Mouse (Mus musculus) left cerebral cortex, adult 8-10 months (tissue): ENCODE data around the gene Gatad2b. TPM values are rescaled to one million over a fixed set of nuclear protein-coding genes. Genes with fewer than 3 reads are reported as not detected.
"Not testable (repeated sequence)": the region's sequence is repeated elsewhere in the genome, so short reads cannot be mapped to it uniquely, and the experiment has no call there.

Experiments used
- DNase-seq, 2 experiments: peaks; one replicate each; pipeline ENCODE4 v3.0.0; 2022; ENCODE audit warnings: low spot score in 2 of 2
- total RNA-seq, 4 experiments: library from RNA; stranded (reverse); gene quantifications; 2 replicates each; pipeline ENCODE4 v1.2.4; 2022

Gatad2b gene
- total RNA-seq, 4 experiments from 2014 or later, result 90.4 to 99.8 (median 96.4) TPM

DNA sequence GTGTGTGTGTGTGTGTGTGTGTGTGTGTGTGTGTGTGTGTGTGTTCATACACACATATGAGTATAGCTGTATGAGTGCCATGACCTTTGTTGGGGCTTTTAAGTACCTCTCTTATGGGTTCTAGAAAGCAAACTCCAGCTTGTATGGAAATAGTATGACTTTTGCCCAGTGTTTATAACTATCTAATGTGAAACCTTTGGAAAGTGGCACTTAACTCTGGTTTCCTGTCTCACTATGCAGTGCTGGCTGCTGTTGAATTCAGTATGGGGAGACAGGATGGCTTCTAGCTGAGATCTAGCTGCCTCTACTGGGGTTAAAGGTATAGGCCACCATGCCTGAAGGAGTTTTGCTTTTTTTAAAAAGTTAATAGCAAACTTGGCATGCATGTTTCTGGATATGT is 16.6 kb downstream of the Gatad2b start:
- no peak for DNase-seq

DNA sequence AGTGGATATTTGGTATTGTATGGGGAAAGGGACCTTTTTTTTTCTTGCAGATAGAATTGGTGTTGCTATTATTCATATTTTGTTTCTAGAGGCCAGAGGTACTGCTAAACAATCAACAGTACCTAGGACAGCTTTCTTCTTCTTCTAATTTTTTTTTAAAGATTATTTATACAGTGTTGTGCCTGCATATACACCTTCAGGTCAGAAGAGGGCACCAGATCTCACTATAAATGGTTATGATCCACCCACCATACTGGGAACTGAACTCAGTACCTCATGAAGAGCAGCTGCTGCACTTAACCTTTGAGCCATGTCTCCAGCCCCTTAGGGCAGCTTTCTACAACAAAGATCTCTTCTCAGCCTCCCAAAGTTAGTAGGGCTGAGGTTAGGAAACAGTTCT is 20.4 kb downstream of the Gatad2b start:
- no peak for DNase-seq

DNA sequence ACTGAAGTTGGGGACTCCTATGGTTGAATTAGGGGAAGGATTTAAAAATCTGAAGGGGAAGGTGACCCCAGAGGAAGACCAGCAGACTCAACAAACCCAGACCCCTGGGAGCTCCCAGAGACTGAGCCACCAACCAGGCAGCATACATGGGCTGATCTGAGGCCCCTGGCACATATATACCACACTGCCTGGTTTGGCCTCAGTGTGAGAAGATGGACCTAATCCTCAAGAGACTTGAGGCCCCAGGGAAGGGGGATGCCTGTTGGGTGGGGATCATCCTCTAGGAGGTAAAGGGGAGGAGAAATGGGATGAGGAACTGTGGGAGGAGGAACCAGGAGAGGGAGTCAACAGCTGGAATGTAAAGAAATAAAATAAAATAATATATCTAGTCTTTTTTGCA is 21.3 kb downstream of the Gatad2b start:
- DNase-seq, result no peak

DNA sequence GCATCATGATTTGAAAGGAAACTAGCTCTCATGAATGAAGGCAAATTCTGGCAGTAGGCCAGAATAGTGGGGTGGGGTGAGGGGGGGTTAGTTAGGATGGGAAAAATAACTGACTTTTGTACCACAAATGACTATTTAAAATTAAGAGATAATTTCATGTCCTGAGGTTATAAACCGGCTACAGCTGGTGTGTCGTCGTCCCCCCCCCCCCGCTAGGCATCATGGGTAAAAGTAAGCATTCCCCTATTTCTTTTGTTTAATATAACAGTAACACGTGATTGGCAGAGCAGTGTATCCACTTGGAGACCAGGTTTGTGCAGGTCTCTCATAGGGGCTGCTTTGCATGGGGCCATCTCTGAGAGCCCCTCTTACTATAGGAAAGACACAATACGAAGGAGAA is 29.3 kb downstream of the Gatad2b start:
- no peak for DNase-seq

DNA sequence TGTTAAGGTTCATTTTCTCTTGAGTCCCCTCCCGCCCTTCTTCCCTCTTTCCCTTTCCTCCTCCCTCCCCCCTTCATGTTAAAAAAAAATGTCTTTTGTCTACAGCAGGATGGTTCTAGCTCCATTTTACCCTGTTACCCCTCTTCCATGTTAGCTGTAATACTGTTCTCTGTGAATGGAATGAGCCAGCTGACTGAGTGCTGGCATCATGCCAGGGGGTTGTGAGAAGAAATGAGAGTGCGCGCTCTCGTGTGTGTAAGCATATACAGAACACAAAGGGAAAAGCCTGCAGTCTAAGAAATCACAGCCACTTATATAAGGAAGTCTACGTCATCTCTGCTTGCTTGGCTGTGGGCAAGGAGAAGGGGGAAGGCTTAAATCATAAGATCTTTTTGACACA is 30.1 kb downstream of the Gatad2b start:
- DNase-seq, result peak; percentile 31 to 52

DNA sequence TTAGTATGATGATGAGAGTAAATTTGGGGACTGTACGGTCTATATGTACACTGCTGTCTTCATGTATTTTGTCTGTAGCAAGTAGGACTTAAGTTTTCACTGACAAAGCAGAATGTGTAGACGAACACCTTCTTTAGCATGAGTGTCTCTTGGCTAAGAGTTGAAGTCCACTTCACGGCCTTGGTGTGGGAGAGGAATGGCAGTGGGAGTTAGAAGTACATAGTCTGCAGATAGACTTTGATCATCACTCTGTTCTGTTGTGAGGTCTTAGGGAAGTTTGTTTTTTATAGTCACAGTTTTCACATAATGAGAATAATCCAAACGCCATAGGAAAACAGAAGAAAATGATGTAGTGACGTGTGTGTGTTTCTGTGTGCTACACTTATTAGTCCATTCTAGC is 39.5 kb downstream of the Gatad2b start:
- DNase-seq, result no peak

DNA sequence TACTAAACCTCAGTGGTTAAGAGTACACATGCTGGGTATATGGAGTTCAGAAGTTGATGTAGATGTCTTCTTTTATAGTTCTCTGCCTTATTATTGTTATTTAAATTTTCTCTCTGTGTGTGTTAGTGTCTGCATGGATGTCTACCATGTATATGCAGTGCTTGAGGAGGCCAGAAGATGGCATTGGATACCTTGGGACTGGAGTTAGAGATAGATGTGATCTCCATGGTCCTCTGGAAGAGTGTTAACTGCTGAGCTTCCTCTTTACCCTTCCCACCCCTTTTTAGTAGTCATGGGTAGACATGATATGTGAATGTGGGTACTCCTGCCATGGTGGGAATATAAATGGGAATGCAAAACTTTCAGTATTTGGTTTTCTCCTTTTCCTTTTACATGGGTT is 42.5 kb downstream of the Gatad2b start:
- DNase-seq, result no peak

DNA sequence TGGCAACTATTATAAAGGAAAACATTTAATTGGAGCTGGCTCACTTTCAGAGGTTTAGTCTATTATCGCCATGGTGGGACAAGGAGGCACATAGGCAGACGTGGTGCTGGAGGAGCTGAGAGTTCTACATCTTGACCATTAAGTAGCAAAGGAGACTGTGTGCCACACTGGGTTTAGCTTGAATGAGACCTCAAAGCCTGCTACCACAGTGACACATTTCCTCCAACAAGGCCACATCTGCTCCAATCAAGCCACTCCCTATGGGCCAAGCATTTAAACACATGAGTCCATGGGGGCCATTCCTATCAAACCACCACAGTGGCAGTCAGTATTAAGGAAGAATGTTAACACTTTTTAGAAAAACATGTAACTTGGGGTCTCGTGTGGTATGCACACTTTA is 45.2 kb downstream of the Gatad2b start:
- DNase-seq, result no peak

DNA sequence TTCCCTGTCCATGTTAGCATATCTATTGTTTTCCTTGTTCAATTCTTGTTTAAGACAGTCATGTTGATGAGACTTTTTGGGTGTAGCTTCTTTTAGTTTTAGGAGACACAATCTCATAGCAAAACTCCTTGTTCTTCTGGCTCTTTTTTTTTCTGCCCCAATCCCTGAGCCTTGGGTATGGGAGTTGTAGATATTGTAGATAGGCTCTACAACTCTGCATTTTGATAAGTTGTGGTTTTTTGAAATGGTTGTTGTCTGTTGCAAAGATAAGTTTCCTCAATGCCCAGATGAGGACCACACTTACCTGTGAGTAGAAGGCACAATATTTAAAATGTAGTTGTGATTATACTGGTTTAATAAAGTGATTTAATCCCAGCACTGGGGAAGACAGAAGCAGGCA is 47.2 kb downstream of the Gatad2b start:
- DNase-seq, result no peak

DNA sequence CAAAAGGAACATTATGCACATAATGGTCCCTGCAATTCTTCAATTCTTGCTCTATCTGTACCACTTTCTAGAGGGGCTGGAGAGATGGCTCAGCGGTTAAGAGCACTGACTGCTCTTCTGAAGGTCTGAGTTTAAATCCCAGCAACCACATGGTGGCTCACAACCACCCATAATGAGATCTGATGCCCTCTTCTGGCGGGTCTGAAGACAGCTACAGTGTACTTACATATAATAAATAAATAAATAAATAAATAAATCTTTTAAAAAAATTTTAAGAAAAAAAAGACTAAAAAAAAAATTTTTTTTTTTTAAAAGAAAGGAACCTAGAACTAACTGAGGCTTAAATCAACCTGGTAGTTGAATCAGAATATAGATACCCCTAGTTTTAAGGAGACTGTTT is 49.9 kb downstream of the Gatad2b start:
- not testable (repeated sequence) for DNase-seq

DNA sequence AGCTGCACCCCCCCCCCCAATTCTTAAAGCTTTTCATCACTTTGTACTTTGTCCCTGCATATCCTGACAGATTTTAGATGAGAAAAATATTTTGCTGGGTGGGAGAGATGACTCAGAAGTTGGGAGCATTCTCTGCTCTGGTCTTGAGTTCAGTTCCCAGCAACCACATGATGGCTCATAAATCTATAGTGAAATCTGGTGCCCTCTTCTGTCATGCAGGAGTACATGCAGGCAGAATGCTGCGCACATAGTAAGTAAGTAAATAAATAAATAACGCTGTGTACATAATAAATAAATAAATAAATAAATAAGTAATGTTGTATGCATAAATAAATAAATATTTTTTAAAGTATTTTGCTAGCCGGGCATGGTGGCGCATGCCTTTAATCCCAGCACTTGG is 54.9 kb downstream of the Gatad2b start:
- DNase-seq, result no peak

DNA sequence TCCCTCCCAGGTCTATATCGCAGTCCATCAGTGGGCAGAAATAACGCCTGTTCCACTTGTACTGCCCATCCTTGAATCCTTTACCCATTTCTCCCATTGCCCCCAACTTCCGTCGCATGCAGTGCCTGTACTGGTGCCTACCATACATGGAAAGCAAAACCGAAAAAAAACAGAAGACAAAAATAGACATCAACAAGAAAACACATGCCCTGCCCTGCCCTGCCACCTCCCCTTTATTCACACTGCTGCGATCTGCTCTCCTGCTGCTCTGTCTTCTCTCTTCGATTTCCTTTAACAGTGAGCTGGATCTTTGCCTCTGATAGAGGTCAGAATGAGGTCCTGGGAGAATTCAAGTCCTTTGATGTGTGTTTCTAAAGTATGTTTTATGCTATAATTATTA is 65.0 kb downstream of the Gatad2b start:
- DNase-seq, result no peak

DNA sequence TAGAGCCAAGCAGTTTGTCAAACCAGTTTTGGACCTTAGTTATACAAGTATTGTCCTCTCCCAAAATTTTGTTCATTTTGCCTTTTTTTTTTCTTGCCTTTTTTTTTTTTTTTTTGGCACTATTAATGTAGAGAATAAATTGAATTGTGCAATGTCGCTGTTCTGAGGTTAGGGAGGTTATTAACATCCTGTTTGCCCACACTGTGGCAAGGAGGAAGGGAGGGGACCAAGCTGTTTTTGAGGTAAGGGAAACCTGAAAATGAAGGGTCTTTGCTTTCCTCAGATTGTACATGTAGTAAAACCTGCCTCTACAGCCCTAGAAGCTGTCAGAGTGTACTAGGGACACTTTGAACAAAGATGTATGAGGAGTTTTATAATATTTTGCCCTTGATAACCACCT is 66.3 kb downstream of the Gatad2b start:
- DNase-seq, result no peak

DNA sequence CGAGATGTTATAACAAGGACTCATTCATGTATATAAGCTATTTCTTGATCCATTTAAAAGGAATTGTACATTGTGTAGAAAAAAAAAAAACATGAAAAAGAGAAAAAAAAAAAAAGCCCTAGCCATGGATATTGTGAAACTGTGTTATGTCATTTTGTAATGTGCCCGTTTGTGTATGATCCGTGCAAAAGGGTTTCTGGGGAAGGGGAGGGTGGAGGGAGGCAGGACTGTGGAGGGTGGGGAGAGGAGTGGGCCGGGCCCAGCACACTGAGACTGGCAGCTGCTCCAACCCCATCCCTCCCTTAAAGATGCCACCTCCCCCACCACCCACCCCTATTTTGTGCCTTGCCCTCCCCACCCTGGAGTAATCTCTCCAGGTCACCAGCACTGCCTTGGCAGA is 68.5 kb downstream of the Gatad2b start:
- no peak for DNase-seq

DNA sequence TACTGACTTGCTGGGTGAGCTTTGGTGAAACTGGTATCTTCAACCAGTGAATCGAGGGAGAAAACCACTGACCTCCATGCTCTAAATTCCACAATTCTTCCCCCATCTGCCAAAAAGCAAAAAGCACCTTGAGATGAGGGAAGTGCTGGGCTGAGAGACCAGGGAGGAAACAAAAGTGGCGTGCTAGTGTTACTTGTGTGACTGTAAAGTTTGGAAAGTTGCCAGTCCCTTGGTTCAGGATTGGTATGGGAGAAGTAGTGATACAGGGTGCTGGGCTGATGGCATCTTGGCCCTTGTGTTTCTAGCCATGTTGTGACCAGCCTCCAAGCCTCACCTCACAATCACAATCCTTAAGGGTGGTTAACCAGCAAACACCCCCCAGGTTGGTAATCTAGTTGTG is 69.4 kb downstream of the Gatad2b start:
- no peak for DNase-seq

DNA sequence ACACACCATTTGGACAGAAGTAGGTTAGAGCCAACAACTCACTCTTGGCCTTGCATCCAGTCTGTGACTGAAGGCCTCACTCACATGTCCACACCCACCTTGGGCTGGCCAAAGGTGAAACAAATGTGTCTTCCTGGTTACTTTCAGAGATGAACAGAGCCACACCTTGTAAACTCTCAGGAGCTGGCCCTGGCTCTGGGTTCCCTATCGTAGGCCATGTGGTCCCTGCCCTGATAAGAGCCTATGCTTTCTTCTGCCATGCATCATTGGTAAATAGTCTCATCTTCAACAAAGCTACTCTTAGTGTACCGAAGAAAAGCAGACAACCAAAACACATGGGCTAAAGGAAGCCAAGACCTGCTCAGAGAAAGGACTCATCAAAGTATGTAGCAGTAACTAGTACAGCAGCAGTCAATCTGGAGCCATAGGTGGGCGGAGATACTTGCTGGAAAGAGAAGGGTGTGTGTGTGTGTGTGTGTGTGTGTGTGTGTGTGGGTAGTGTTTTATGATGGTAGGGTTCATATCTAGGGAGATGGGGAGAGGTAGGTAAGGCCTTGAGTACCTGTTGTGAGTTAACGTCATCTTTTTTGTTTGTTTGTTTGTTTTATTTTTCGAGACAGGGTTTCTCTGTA is 74.1 kb downstream of the Gatad2b start:
- DNase-seq, result no peak

DNA sequence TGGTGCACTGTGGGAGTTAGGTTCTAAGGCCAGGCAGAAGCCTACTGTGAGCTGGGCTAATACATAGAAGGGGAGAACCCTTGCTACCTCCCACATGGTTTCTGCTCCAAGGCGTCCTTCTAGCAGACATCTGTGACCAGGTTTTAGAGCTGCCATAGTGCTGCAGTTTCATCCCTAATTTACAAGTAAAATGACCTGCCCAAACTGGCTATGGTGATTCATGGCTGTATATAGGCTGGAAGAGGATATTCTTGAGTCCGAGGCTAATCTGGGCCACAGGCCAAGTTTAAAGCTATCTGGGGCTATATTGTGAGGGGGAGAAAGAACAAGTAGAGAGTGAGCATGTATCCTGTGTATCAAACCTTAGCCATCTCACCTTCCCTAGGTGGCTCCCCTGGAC is 76.1 kb downstream of the Gatad2b start:
- peak in 1 of 2 experiments; percentile 73 for DNase-seq

DNA sequence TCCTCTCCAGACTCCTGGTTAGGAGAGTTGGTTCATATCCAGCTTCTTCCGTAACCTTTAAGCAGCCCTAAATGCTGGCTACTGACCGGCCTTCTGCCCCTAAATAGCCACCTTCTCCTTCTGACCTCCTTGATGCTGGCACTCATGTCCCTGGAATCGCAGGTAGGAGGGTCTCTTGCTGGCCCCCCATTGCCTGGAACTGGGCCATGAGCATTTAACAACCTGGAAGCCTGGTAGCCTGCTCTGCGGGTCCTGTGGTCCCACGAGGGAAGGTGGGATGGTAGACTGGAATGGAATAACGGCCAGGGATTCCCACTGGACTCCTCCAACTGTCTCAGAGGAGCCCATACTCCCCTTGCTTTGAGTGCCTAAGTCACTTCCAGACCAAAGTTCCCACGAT is 78.9 kb downstream of the Gatad2b start:
- no peak for DNase-seq

DNA sequence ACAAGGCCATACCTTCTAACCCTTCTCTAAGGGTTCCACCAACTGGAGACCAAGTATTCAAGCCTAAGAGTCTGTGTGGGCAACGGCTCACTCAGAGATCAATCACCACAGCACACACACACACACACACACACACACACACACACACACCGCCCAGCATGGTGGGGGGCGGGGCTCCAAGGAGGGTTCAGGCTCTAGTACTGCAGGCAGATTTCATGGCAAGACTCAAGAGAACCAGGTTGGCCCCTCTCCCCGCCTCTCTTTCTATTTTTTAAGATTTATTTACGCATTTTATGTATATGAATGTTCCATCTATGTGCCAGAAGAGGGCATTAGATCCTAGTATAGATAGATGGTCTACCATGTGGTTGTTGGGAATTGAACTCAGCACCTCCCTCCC is 79.8 kb downstream of the Gatad2b start:
- DNase-seq, result no peak

DNA sequence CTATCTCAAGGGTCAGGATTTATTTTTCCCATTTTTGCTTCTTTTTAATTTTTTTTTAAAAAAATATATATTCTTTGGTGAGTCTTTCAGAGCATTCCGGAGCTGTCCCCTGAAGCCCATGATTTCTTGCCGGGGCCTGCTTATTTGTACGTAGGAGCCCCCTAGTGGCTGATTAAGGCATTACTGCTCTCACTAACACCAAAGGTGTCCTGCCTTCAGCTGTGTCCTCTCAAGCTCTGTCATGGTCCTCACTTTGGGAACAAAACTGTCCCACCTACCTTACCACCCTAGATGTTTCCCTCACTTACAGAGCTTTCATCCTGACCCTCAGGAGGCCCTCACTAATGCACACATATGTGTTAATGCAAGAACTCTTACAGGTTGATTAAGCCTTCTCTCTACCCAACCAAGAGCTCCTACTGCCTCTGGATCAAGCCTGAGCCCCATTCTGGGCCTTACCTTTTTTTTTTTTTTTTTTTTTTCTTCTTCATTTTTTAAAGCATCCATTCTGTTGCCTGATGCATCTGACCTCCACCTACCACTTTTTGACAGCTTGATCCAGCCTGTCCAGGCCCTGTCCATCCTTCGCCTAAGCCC is 80.6 kb downstream of the Gatad2b start:
- DNase-seq, result peak; percentile 40 to 78

DNA sequence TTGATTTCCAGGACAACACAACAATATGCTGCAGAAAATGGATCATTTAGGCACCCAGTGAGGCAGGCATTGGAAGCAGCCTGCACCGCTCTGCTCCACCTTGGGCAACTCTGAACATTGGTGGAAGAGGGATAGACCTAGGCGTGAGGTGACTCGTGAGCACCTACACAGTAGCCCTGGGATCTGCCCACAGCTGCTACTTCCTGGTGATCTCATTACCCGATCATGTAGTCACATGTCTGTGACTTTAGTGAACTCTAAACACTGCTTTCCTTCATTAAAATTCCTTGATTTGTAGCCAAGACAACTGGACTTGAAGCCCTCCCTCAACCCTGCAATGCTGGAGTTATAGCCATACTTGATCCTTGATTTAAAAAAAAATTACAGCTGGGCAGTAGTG is 81.4 kb downstream of the Gatad2b start:
- DNase-seq, result no peak

DNA sequence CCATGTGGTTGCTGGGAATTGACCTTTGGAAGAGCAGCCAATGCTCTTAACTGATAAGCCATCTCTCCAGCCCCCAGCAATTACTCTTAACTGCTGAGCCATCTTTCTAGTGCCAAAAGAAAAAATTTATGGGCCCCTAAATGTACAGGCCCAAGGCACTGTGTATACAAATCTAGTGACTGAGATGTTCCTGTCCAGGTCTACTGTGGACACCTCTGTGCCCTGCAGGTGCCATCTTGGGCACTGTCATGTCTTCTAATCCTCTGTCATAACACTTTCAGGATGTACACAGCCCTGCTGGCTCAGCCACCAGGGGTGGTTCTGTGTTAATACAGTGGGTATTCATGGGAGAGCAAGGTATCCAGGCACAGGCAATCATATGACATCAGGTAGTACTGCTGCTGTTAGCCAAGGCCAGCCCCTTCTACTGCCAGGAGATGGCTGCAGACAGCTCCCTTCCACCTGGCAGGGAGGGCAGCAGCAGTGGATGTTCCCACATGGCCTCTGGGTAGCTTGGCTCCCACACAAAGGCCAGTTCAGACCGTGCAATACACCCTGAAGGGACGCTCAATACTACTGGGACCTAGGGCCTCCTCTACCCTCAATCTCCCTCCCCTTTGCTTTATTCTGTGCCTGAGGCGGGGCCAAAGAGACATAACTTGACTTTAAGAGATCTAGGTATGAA is 82.7 kb downstream of the Gatad2b start:
- DNase-seq, result no peak

DNA sequence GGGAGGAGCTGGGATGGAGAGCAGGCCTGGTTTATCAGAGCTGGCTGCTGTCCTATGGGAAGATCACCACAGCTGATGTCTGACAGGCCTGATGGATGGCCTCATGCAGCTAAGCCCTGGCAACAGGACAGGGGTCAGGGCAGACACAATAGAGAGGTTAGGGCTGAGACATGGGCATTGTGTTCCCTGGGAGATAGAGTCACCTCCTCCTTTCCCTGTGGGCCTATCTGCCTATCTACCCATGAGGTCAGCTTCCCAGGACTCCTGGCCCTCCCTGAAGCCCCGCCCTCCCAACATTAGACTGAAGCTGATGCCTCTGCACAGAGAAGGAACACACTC is 83.2 kb downstream of the Gatad2b start:
- DNase-seq, result no peak
